Mouse (Mus musculus) G1E (cell line): ENCODE data around the gene Map7d1. TPM values are rescaled to one million over a fixed set of nuclear protein-coding genes. Genes with fewer than 3 reads are reported as not detected.
A peak's percentile ranks its signal among the peaks of the same experiment; 100 is the strongest.

ENCODE experiments used
- ATAC-seq: 2 replicates; pipeline ENCODE4 v1.8.0; 2016; ENCODE audit warnings: mild to moderate bottlenecking; ENCODE audit not compliant: insufficient number of reproducible peaks, poor library complexity, low FRiP score, severe bottlenecking; ENCODE audit errors: extremely low read depth
- DNase-seq: peaks from one replicate; pipeline ENCODE4 v3.0.0; 2012; ENCODE audit warnings: low spot score
- H3K27me3 ChIP-seq: 2 replicates; pipeline ENCODE4 v1.6.1; 2012; ENCODE audit warnings: mild to moderate bottlenecking, low read length, inconsistent platforms; ENCODE audit not compliant: insufficient read depth
- H3K36me3 ChIP-seq: replicated peaks from 2 replicates; pipeline ENCODE3; 2012; ENCODE audit warnings: mild to moderate bottlenecking, inconsistent platforms
- H3K4me1 ChIP-seq: 2 replicates; pipeline ENCODE4 v1.6.1; 2012; ENCODE audit warnings: low read depth, low read length, inconsistent platforms, mixed read lengths; ENCODE audit not compliant: insufficient read depth
- H3K4me3 ChIP-seq: 2 replicates; pipeline ENCODE4 v1.5.1; 2012; ENCODE audit warnings: low read depth, mild to moderate bottlenecking, inconsistent platforms, low read length, moderate library complexity, mixed read lengths
- H3K9me3 ChIP-seq: replicated peaks from 2 replicates; pipeline ENCODE4 v1.6.1; 2012; ENCODE audit warnings: inconsistent platforms
- CTCF ChIP-seq: IDR thresholded peaks from 2 replicates; pipeline ENCODE4 v1.5.1; 2012; ENCODE audit warnings: low read depth, low read length, inconsistent platforms, mixed read lengths
- GATA1 ChIP-seq: IDR thresholded peaks from 2 replicates; pipeline ENCODE4 v1.6.1; 2012; ENCODE audit warnings: borderline replicate concordance, low read length, inconsistent platforms, mixed read lengths
- GATA2 ChIP-seq: IDR thresholded peaks from 2 replicates; pipeline ENCODE4 v1.6.1; 2012; ENCODE audit warnings: low read depth, low read length, inconsistent platforms, borderline replicate concordance
- POLR2AphosphoS5 ChIP-seq: IDR thresholded peaks from 2 replicates; pipeline ENCODE4 v1.6.1; 2012; ENCODE audit warnings: low read depth, low read length, inconsistent platforms; ENCODE audit not compliant: insufficient replicate concordance
- TAL1 ChIP-seq: conservative IDR thresholded peaks from 2 replicates; pipeline ENCODE4 v1.6.1; 2012; ENCODE audit warnings: low read depth, low read length, inconsistent platforms, mixed read lengths
- polyA plus RNA-seq: library from polyadenylated mRNA; stranded (reverse); fragments of >175 nt; gene quantifications from 2 replicates; pipeline ENCODE4 v1.2.3, GENCODE M21; 2012
- total RNA-seq, 2 experiments: library from RNA; stranded (forward) in 1 of 2; stranded (reverse) in 1 of 2; fragments of 200-1000 nt in 1 of 2; fragments of >200 nt in 1 of 2; fragmentation: Nextera tagmentation in 1 of 2; gene quantifications; 2 replicates each; pipeline ENCODE4 v1.2.3; 2014 to 2017

The Map7d1 gene
- 9.5 and 15.2 TPM in 2 replicates for total RNA-seq (2014; fragmentation: Nextera tagmentation)
- 8.0 and 9.5 TPM in 2 replicates for total RNA-seq (2017)
- 73.8 and 89.4 TPM in 2 replicates for polyA plus RNA-seq

- DNase-seq (peak; percentile 84), ATAC-seq (peak; percentile 32)
- Histone ChIP-seq H3K9me3 (no peaks in the 10 kb centered on the region), H3K36me3 (peaks cover 18% of the 10 kb centered on the region), H3K4me1 (peaks cover 84% of the 10 kb centered on the region), H3K4me3 (peak within 1 kb of the TSS; percentile 79), H3K27me3 (peaks cover 15% of the 10 kb centered on the region)
- TF ChIP-seq TAL1: no peak
- no peak for TF ChIP-seq GATA2
- TF ChIP-seq POLR2AphosphoS5: no peak
- no peak for TF ChIP-seq GATA1
Observed at GRCm38 (mm10) chr4:126256131-126256791, at the start of gene Map7d1. Gene Map7d1, minus strand, starts transcription at chr4:126256343.

- H3K4me1 ChIP-seq: peaks cover 7% of the 10 kb centered on the region; the same call in 1 of the 2 replicates
- no peak overlapping the region for H3K4me3 ChIP-seq
- ATAC-seq: no peak
- peaks cover 48% of the 10 kb centered on the region for H3K27me3 ChIP-seq
- DNase-seq: no peak
- TF ChIP-seq TAL1 (no peak), GATA2 (no peak), GATA1 (no peak), POLR2AphosphoS5 (no peak), CTCF (no peak)
- H3K9me3 ChIP-seq: peaks cover 5% of the 10 kb centered on the region
- H3K36me3 ChIP-seq: no peaks in the 10 kb centered on the region
Observed at GRCm38 (mm10) chr4:126305428-126305827, 49.3 kb upstream of the Map7d1 start.

GRCm38 (mm10) chr4:126303877-126304276 is 47.7 kb upstream of the Map7d1 start:
- DNase-seq (no peak), ATAC-seq (no peak)
- Histone ChIP-seq H3K4me1 (0 out of 2 replicates have a peak, but pooled peaks cover 3% of the 10 kb centered on the region), H3K27me3 (peaks cover 49% of the 10 kb centered on the region), H3K36me3 (no peaks in the 10 kb centered on the region), H3K4me3 (no peak overlapping the region), H3K9me3 (peaks cover 5% of the 10 kb centered on the region)
- TF ChIP-seq POLR2AphosphoS5 (no peak), CTCF (no peak), TAL1 (no peak), GATA2 (no peak), GATA1 (no peak)

GRCm38 (mm10) chr4:126301584-126302309 is 45.6 kb upstream of the Map7d1 start:
- Histone ChIP-seq H3K4me1 (0 out of 2 replicates have a peak, but pooled peaks cover 7% of the 10 kb centered on the region), H3K36me3 (no peaks in the 10 kb centered on the region), H3K9me3 (peaks cover 5% of the 10 kb centered on the region), H3K4me3 (no peak overlapping the region), H3K27me3 (peaks cover 64% of the 10 kb centered on the region)
- TF ChIP-seq TAL1: no peak
- TF ChIP-seq CTCF: no peak
- no peak for TF ChIP-seq GATA1
- DNase-seq: no peak
- ATAC-seq: no peak

- Histone ChIP-seq H3K36me3 (no peaks in the 10 kb centered on the region), H3K4me1 (peaks cover 12% of the 10 kb centered on the region; the same call in 1 of the 2 replicates), H3K27me3 (peaks cover 67% of the 10 kb centered on the region), H3K9me3 (peaks cover 3% of the 10 kb centered on the region), H3K4me3 (no peak overlapping the region)
- ATAC-seq (no peak), DNase-seq (no peak)
- TF ChIP-seq POLR2AphosphoS5: no peak
- no peak for TF ChIP-seq GATA1
- TF ChIP-seq CTCF: no peak
- TF ChIP-seq GATA2: no peak
- no peak for TF ChIP-seq TAL1
Observed at GRCm38 (mm10) chr4:126300916-126301583, 44.9 kb upstream of the Map7d1 start.
